Mouse (Mus musculus) inflammation-experienced regulatory T-cells, adult 6 months (primary cell): ENCODE data around the gene Gm8300. TPM values are rescaled to one million over a fixed set of nuclear protein-coding genes. Genes with fewer than 3 reads are reported as not detected.
"Not testable (repeated sequence)": the region's sequence is repeated elsewhere in the genome, so short reads cannot be mapped to it uniquely, and the experiment has no call there.

ENCODE experiments used
- ATAC-seq: one replicate; pipeline ENCODE4 v1.8.0; 2017
- polyA plus RNA-seq, 3 experiments: library from polyadenylated mRNA; unstranded; fragments of 100-300 nt; shearing (Covaris generic); gene quantifications; one replicate each; pipeline ENCODE4 v1.2.1; 2017

Gm8300 gene
- polyA plus RNA-seq = not detected

DNA sequence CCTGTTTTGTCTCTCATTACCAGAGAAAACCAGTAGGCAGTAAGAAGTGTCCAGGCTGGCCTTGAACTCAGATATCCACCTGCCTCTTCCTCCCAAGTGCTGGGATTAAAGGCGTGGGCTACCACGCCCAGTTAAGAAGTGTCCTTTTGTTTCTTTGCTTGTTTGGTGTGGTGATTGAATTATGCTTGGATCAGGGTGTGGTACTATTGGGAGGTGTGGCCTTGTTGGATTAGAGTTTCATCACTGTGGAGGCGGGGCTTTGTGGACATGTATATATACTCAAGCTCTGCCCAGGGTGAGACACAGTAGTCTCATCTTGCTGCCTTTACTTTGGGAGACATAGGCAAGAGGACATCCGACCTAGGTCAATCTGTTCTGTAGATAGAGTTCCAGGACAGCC is at the start of gene Gm8300:
Gene Gm8300, plus strand, starts transcription at position 301 of the 400 bp plus-strand sequence.
- not testable (repeated sequence) for ATAC-seq

- no peak for ATAC-seq
Observed at GRCm38 (mm10) chr12:87464678-87465297, 49.3 kb upstream of the Gm8300 start.

GRCm38 (mm10) chr12:87470263-87471136 is 43.6 kb upstream of the Gm8300 start:
- ATAC-seq = no peak

DNA sequence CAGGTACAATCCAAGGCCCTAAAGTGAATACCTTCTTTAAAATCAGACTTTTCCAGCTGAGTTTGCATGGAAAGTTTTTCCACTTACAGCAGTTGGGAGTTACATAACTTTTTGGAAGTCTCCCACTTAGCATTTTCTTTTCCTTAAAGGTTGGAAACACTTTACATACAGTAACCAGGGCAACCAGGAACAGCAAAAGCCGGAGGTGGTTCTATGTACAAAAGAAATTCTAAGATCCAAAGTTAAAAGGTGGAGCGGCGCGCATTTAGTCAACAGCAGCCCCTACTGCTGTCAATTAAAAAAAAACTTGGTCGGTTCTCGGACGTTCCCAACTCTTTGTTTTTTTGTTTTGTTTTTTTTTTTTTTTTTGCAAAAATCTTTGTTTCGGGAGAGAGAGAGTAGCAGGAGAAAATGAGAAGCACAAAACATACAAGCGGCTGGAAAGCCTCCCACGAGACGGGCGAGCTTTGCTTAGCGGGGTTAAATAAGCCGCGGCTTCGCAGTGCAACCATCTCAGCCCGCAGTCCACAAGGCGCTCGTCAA is 42.6 kb upstream of the Gm8300 start:
- no peak for ATAC-seq

DNA sequence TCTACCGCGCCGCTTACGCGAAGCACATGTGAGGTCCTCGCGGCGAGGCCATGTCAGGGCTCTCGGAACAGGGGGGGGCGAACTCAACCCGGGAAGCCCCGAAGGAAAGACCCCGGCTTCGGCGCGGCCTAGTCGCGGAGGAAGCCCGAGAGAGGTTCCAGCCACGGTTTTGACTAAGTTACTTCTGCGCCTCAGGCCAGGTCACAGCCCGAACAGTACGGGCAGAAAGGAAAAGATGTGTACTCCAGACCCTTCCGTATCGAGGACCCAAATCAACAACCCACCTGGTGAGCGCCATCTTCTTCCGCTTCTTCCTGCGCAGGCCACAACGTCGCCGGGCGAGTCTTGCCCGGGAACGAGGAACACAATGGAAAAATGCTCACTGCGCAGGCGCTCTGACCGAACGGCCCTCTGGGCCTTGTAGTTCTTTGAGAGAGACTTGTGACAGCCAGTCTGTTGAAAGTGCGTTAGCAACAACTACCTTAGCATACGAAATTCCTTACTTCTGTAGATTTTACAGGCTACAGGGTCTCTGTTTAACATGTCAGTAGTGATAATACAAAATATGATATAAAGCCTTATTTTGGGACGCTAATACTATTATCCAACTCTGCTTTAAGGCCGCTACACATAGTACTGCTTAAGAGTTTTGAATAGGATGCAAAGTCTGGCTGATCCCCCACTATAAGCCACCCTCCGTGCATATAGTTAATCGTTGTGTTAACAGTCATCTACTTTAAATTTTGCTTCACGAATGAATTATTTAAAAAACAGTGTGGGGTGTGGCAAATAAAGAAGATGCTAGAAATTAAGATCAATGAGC is 41.9 kb upstream of the Gm8300 start, which contains the start of gene Snw1:
Gene Snw1, minus strand, starts transcription at position 311 of the 823 bp plus-strand sequence.
- ATAC-seq = peak; percentile 95

- no peak for ATAC-seq
Observed at GRCm38 (mm10) chr12:87474756-87475155, 39.4 kb upstream of the Gm8300 start.

DNA sequence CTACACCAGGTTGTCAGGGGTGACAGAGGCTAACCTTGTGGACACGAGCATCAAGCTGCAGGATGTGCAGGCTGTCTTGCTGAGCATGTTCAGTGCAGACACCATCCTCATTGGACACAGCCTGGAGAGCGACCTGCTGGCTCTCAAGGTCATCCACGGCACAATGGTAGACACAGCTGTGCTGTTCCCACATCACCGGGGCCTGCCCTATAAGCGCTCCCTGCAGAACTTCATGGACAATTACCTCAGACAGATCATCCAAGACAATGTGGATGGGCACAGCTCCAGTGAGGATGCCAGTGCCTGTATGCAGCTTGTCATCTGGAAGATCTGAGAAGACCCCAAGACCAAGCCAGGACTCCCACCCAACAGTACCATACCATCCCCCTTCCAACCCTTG is 31.6 kb upstream of the Gm8300 start:
- not testable (repeated sequence) for ATAC-seq

DNA sequence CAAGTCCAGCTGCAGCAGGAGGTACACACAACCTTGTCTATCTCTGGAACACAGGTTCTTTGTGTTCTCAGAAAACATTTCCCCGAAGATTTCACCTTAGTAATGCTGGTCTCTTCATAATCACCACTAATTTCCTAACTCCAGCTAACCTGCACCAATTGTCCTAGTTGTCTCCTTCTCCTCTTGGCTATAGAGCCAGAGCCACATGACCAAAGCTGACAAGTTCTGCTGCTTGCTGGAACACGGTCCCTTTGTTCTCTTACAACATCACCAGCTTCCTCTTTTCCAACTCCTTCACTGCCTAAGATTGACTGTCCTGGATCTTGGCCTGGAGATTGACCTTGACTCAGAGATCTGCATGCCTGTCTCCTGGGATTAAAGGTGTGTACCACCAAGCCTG is 25.4 kb upstream of the Gm8300 start:
- ATAC-seq = not testable (repeated sequence)

GRCm38 (mm10) chr12:87494421-87494820 is 19.7 kb upstream of the Gm8300 start, which contains the start of gene Gm5788:
TSS of gene Gm5788 (plus strand) at chr12:87494721.
- ATAC-seq = not testable (repeated sequence)

GRCm38 (mm10) chr12:87519616-87520015 is 5.5 kb downstream of the Gm8300 start:
- ATAC-seq = not testable (repeated sequence)

DNA sequence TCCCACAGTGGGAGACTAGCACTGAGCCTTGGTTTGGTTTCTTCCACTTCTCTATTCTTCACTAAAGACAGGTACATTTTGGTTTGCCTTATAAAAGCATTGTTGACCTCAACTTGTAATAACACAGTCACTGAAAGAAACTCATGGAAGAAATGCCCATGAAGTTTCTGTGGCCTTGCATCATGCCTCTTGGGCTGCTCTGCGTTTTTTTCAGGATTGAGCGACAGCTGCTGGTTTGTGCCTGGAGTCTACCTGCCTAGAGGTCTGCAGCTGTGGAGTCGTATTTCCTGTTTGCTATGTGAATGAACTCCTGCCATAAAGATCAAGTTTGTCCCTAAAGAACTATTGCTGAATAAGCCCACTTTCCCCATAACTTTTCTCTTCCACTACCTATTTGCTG is 29.8 kb downstream of the Gm8300 start:
- ATAC-seq = no peak

DNA sequence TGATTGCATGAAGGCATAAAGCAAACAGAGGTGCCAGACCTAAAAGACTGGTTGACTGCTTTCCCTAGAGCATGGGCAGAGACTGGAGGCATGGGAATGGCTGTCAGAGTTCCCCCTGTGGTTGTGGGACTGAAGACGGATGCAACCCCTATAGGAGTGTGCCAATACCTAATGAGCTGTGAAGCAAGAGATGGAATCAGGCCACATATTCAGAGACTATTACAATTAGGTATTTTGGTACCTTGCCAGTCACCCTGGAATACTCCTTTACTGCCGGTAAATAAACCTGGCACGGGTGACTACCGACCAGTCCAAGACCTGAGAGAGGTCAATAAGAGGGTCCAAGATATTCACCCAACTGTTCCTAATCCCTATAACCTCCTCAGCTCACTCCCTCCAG is 36.5 kb downstream of the Gm8300 start:
- ATAC-seq = not testable (repeated sequence)

Other genes with a start within 250 kb of the Gm8300 start
- gene Vipas39, start 248.1 kb upstream of the Gm8300 start, polyA plus RNA-seq = 10 to 100 TPM; 31.3 to 41.3 (median 38.9) TPM
- 100 to 1,000 TPM; 117 to 133 (median 126) TPM for gene Ahsa1, start 247.8 kb upstream of the Gm8300 start, polyA plus RNA-seq
- not detected for gene Ism2, start 214.6 kb upstream of the Gm8300 start, polyA plus RNA-seq
- 10 to 100 TPM; 69.9 to 85.2 (median 72.4) TPM for gene Sptlc2, start 126.0 kb upstream of the Gm8300 start, polyA plus RNA-seq
- gene Slirp, start 70.4 kb upstream of the Gm8300 start, polyA plus RNA-seq = 100 to 1,000 TPM in 2 of 3 experiments, 10 to 100 TPM in 1; 83.7 to 126 (median 118) TPM
- 10 to 100 TPM; 44.0 to 72.1 (median 63.5) TPM for gene Alkbh1, start 70.3 kb upstream of the Gm8300 start, polyA plus RNA-seq
- 100 to 1,000 TPM; 207 to 236 (median 223) TPM for gene Snw1, start 42.0 kb upstream of the Gm8300 start, polyA plus RNA-seq
- not detected for gene Gm5788, start 19.6 kb upstream of the Gm8300 start, polyA plus RNA-seq
- gene Oog1, start 88.4 kb downstream of the Gm8300 start, polyA plus RNA-seq = not detected
- not detected for gene Gm4027, start 104.6 kb downstream of the Gm8300 start, polyA plus RNA-seq
- gene Gm16381, start 130.3 kb downstream of the Gm8300 start, polyA plus RNA-seq = not detected